Mouse (Mus musculus): ENCODE measurements around the gene Tbxas1. TPM values are rescaled to one million over a fixed set of nuclear protein-coding genes. Genes with fewer than 3 reads are reported as not detected.

Tbxas1 gene
- polyA plus RNA-seq, 2 experiments, result 4.5 to 6.3 TPM

DNA sequence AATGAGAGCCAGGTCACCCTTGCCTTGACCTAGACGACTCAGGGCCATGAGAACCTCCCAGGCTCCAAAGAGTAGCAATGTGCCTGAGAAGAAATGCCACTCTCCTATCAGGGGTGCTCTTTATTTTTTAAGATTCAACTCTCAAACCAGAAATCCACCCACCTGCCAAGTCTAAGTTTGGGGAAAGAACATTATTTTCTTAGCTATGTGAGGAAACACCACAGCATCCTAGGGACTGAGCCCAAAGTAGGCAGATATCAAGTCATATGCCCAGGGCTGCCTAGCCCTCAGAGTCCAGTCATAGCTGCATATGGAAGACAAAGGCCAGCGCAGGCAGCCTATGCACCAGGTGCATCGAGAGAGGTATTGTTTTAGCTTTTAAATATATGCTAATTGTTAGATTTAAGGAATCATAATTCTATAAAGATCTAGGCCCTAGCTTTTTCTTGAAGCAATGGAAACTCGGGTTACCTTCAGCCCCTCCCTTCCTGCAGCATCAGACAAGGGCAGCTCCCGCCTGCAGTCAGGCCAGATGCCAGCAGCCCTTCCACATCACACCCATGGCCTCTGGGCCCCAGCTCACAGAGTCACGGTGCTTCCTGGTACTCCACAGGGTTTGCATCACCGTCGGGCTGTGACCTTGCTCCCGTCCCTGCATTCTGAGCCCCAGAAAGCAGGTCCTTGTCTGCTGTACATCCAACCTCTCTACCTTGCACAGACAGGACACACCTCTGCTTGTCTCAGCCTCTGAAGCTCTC lies 176.8 kb downstream of the Tbxas1 start:
- Histone ChIP-seq H3K4me2 (ENCODE audit: low read depth) (no peak overlapping the region), H3K27me3 (ENCODE audit: control insufficient read depth, insufficient read depth, low read length) (no peaks in the 10 kb centered on the region), H3K4me3 (ENCODE audit: insufficient read depth in 1 of 2, low read depth in 2 of 2, low read length in 2 of 2) (no peak overlapping the region), H3K9ac (replicated peaks) (no peak overlapping the region), H3K9me3 (ENCODE audit: control insufficient read depth, low read length) (no peaks in the 10 kb centered on the region), H3K4me1 (replicated peaks; ENCODE audit: control insufficient read depth in 2 of 2, insufficient read depth in 2 of 2, low read length in 1 of 2) (no peaks in the 10 kb centered on the region), H3K36me3 (replicated peaks; ENCODE audit: control insufficient read depth, insufficient read depth, low read depth) (no peaks in the 10 kb centered on the region), H3K27ac (no peak overlapping the region)
- DNase-seq (ENCODE audit: low read depth in 3 of 3, low spot score in 3 of 3), result no peak
- ATAC-seq (ENCODE audit: insufficient read depth), result no peak
- 46% methylated on average over 9 of the region's 9 CpGs for WGBS (ENCODE audit: insufficient replicate concordance)
- TF ChIP-seq EP300 (IDR thresholded peaks at IDR 0.05; ENCODE audit: low read depth) (no peak), CTCF (IDR thresholded peaks at IDR 0.05; ENCODE audit: low read depth) (no peak)

DNA sequence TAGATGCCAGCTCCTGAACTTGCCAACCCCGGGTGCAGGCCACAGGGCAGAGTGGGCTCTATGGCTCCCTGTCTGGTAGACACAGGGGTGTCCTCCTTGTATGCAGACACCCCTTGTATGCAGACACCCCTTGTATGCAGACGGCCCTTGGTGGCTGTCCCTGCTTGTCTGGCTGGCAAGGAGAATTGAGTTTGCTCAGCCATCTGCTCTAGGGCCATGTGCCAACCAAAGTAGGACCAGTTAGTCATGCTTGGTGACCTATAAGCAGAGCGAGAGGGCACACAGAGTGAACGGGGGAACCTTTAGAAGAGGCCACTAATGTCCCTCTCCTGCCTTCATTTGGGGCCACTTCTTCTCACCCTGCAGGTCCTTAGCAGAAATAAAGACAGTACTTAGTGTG lies 177.4 kb downstream of the Tbxas1 start:
- 0 out of 4 replicates have a peak, but pooled peaks cover 0 to under 1% of the 10 kb centered on the region in 2 experiments for H3K4me1 ChIP-seq (replicated peaks; ENCODE audit: control insufficient read depth in 2 of 2, insufficient read depth in 2 of 2, low read length in 1 of 2)
- 50% methylated on average over 4 of the region's 4 CpGs for WGBS (ENCODE audit: insufficient replicate concordance)
- H3K36me3 ChIP-seq (replicated peaks; ENCODE audit: control insufficient read depth, insufficient read depth, low read depth), result no peaks in the 10 kb centered on the region
- H3K9me3 ChIP-seq (ENCODE audit: control insufficient read depth, low read length), result no peaks in the 10 kb centered on the region
- no peak overlapping the region for H3K4me3 ChIP-seq (ENCODE audit: insufficient read depth in 1 of 2, low read depth in 2 of 2, low read length in 2 of 2)
- no peak overlapping the region for H3K27ac ChIP-seq
- no peak overlapping the region for H3K9ac ChIP-seq (replicated peaks)
- ATAC-seq (ENCODE audit: insufficient read depth), result no peak
- DNase-seq (ENCODE audit: low read depth in 3 of 3, low spot score in 3 of 3), result no peak
- H3K27me3 ChIP-seq (ENCODE audit: control insufficient read depth, insufficient read depth, low read length), result no peaks in the 10 kb centered on the region
- H3K4me2 ChIP-seq (ENCODE audit: low read depth), result no peak overlapping the region
- no peak for TF ChIP-seq EP300 (IDR thresholded peaks at IDR 0.05; ENCODE audit: low read depth)
- no peak for TF ChIP-seq CTCF (IDR thresholded peaks at IDR 0.05; ENCODE audit: low read depth)

DNA sequence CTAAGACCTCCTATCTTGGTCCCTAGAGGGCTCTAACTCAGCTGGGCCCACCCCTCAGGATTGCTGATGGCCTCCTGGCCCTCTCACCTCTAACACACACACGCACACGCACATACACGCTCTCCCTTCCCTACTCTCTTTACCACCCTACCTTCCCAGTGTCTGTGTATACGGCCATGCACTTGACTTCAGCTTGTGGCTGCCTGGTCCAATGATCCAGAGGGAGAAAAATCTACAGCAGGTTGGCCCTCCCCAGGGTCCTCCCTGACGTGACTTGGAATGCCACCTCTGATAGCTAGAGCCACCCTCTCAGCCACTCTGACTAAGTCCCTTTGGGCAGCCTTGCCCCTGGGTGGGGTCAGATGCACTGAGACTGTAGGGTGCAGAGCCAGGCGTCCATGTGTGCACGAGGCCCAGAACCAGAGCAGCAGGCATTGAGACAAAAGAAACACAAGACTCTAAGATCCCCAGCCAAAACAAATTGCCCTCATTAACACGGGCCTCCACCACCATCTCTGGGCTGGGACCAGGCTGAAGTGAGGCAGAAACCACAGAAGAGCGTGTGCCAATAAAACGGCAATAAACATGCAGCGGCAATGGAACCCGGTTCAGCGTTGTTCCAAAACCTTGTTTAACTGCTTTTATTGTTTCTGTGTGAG lies 179.1 kb downstream of the Tbxas1 start:
- peaks cover 0 to 10% of the 10 kb centered on the region in 2 experiments; a peak in 2 of 4 replicates for H3K4me1 ChIP-seq (replicated peaks; ENCODE audit: control insufficient read depth in 2 of 2, insufficient read depth in 2 of 2, low read length in 1 of 2)
- DNase-seq (ENCODE audit: low read depth in 3 of 3, low spot score in 3 of 3) (no peak), ATAC-seq (ENCODE audit: insufficient read depth) (no peak)
- no peak overlapping the region for H3K9ac ChIP-seq (replicated peaks)
- TF ChIP-seq CTCF (IDR thresholded peaks at IDR 0.05; ENCODE audit: low read depth), result no peak
- no peak for TF ChIP-seq EP300 (IDR thresholded peaks at IDR 0.05; ENCODE audit: low read depth)
- no peaks in the 10 kb centered on the region for H3K9me3 ChIP-seq (ENCODE audit: control insufficient read depth, low read length)
- H3K4me3 ChIP-seq (ENCODE audit: insufficient read depth in 1 of 2, low read depth in 2 of 2, low read length in 2 of 2), result no peak overlapping the region
- H3K27me3 ChIP-seq (ENCODE audit: control insufficient read depth, insufficient read depth, low read length), result no peaks in the 10 kb centered on the region
- no peaks in the 10 kb centered on the region for H3K36me3 ChIP-seq (replicated peaks; ENCODE audit: control insufficient read depth, insufficient read depth, low read depth)
- H3K27ac ChIP-seq, result no peak overlapping the region
- WGBS (ENCODE audit: insufficient replicate concordance), result 76% methylated on average over 13 of the region's 13 CpGs
- H3K4me2 ChIP-seq (ENCODE audit: low read depth), result no peak overlapping the region

DNA sequence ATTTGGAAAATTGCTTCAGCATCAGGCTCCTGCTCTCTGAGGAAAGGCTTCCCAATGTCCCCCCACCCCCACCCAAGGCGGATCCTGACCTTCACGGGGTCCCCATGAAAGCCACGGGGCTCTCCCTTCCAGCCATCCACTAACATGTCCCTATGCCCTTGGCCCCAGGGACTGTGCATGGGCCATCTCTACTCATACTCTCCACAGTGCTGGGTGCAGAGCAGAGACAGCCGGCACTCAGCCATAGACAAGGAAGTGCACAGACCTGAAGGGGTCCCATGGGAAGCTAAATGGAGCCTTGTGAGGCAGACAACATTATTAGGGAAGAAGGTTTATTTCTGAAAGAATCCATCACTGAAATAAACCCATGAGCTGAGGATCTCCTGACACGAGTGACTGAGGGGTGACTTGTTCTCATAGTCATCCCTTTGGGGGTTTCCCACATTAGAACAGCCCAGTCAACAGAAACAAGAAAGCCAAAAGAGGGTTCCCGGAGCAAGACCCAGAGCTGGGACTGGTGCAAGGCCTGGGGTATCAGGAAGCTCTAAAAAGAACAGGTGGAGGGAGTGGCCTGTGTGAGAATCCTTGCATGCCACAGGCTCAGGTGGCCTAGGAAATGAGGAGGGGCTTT lies 179.8 kb downstream of the Tbxas1 start:
- H3K9ac ChIP-seq (replicated peaks), result no peak overlapping the region
- no peaks in the 10 kb centered on the region for H3K27me3 ChIP-seq (ENCODE audit: control insufficient read depth, insufficient read depth, low read length)
- H3K4me2 ChIP-seq (ENCODE audit: low read depth), result no peak overlapping the region
- 66% methylated on average over 6 of the region's 6 CpGs for WGBS (ENCODE audit: insufficient replicate concordance)
- ATAC-seq (ENCODE audit: insufficient read depth) (no peak), DNase-seq (ENCODE audit: low read depth in 3 of 3, low spot score in 3 of 3) (no peak)
- H3K9me3 ChIP-seq (ENCODE audit: control insufficient read depth, low read length), result no peaks in the 10 kb centered on the region
- no peak overlapping the region for H3K27ac ChIP-seq
- H3K36me3 ChIP-seq (replicated peaks; ENCODE audit: control insufficient read depth, insufficient read depth, low read depth), result no peaks in the 10 kb centered on the region
- H3K4me1 ChIP-seq (replicated peaks; ENCODE audit: control insufficient read depth in 2 of 2, insufficient read depth in 2 of 2, low read length in 1 of 2), result peaks cover 0 to 15% of the 10 kb centered on the region in 2 experiments; a peak in 2 of 4 replicates
- H3K4me3 ChIP-seq (ENCODE audit: insufficient read depth in 1 of 2, low read depth in 2 of 2, low read length in 2 of 2), result no peak overlapping the region
- TF ChIP-seq EP300 (IDR thresholded peaks at IDR 0.05; ENCODE audit: low read depth), result no peak

DNA sequence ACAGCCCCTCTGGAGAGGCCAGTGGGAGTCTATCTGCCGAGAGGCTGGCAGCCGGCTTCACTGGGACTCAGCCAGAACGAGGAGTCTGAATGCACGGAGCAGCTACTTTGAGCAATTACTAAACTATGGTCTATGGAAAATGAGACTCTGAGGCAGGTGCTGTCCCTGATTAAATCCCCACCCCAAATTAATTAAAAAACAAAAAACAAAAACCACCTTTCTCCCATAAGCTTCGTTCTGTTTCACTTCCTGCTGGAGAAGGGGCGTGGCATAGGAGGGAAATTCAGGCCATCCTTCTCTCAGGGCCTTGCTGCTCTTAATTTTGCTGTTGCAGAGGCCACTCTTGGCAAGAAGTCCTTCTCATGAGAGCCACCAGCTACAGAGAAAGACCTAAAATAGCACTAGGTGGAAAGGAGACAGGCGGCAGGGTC lies 180.6 kb downstream of the Tbxas1 start:
- Histone ChIP-seq H3K4me3 (ENCODE audit: insufficient read depth in 1 of 2, low read depth in 2 of 2, low read length in 2 of 2) (no peak overlapping the region), H3K36me3 (replicated peaks; ENCODE audit: control insufficient read depth, insufficient read depth, low read depth) (no peaks in the 10 kb centered on the region), H3K9me3 (ENCODE audit: control insufficient read depth, low read length) (no peaks in the 10 kb centered on the region), H3K4me2 (ENCODE audit: low read depth) (no peak overlapping the region), H3K9ac (replicated peaks) (no peak overlapping the region), H3K27me3 (ENCODE audit: control insufficient read depth, insufficient read depth, low read length) (no peaks in the 10 kb centered on the region), H3K27ac (no peak overlapping the region), H3K4me1 (replicated peaks; ENCODE audit: control insufficient read depth in 2 of 2, insufficient read depth in 2 of 2, low read length in 1 of 2) (peaks cover 0 to 24% of the 10 kb centered on the region in 2 experiments; a peak in 2 of 4 replicates)
- 59% methylated on average over 7 of the region's 7 CpGs for whole genome bisulfite sequencing (ENCODE audit: insufficient replicate concordance)
- TF ChIP-seq EP300 (IDR thresholded peaks at IDR 0.05; ENCODE audit: low read depth), result no peak
- no peak for TF ChIP-seq CTCF (IDR thresholded peaks at IDR 0.05; ENCODE audit: low read depth)
- DNase-seq (ENCODE audit: low read depth in 3 of 3, low spot score in 3 of 3), result no peak
- no peak for ATAC-seq (ENCODE audit: insufficient read depth)

Measured in liver, embryonic 14.5 days (tissue).